Mouse (Mus musculus) forebrain, embryonic 16.5 days (tissue): ENCODE results near the gene Gm5475. TPM values are rescaled to one million over a fixed set of nuclear protein-coding genes. Genes with fewer than 3 reads are reported as not detected.

Experiments
- ATAC-seq: fragments of 200-750 bp; cut with Nextera tagmentation; 2 replicates; pipeline ENCODE4 v1.8.0; 2017; ENCODE audit warnings: mild to moderate bottlenecking, moderate library complexity
- H3K27ac ChIP-seq: fragments of 300-500 bp; sonication (generic); 2 replicates; pipeline ENCODE4 v1.5.1; 2014; ENCODE audit warnings: low read length, control low read depth
- H3K27me3 ChIP-seq: fragments of 300-500 bp; sonication (generic); replicated peaks from 2 replicates; pipeline ENCODE4 v1.6.1; 2014; ENCODE audit warnings: low read length; ENCODE audit not compliant: control insufficient read depth, insufficient read depth
- H3K36me3 ChIP-seq: fragments of 300-500 bp; sonication (generic); 2 replicates; pipeline ENCODE4 v1.6.1; 2014; ENCODE audit not compliant: control insufficient read depth, insufficient read depth
- H3K4me1 ChIP-seq: fragments of 300-500 bp; sonication (generic); replicated peaks from 2 replicates; pipeline ENCODE4 v1.6.1; 2014; ENCODE audit warnings: low read length; ENCODE audit not compliant: control insufficient read depth, insufficient read depth
- H3K4me2 ChIP-seq: fragments of 300-500 bp; sonication (generic); 2 replicates; pipeline ENCODE4 v1.6.1; 2014; ENCODE audit warnings: mild to moderate bottlenecking, low read length, control low read depth
- H3K4me3 ChIP-seq: fragments of 300-500 bp; sonication (generic); replicated peaks from 2 replicates; pipeline ENCODE4 v1.5.1; 2014; ENCODE audit warnings: mild to moderate bottlenecking, low read length, control low read depth
- H3K9ac ChIP-seq: fragments of 300-500 bp; sonication (generic); replicated peaks from 2 replicates; pipeline ENCODE4 v1.6.1; 2014; ENCODE audit warnings: low read depth, low read length, control low read depth
- H3K9me3 ChIP-seq: fragments of 300-500 bp; sonication (generic); 2 replicates; pipeline ENCODE4 v1.6.1; 2016; ENCODE audit warnings: low read length; ENCODE audit not compliant: control insufficient read depth
- WGBS: fragments of 180-500 bp; shearing (Covaris S2); extraction: QIAGEN DNeasy Blood & Tissue Kit; methylation state at CpG from one replicate; pipeline ENCODE4 v1.1.7; 2014; 5-methylcytosine and 5-hydroxymethylcytosine counted together
- polyA plus RNA-seq: library from polyadenylated mRNA; unstranded; fragments of >200 nt; fragmentation: Nextera tagmentation; extraction: Ambion mirVana; gene quantifications from 2 replicates; pipeline ENCODE4 v1.2.1, GENCODE M21; 2015

Gene Gm5475
- polyA plus RNA-seq, 1 experiment from 2014 or later: 0.09 TPM

- no peak for ATAC-seq
- no peaks in the 10 kb centered on the region for H3K36me3 ChIP-seq
- H3K4me1 ChIP-seq: no peaks in the 10 kb centered on the region
- H3K27me3 ChIP-seq: 0 out of 2 replicates have a peak, but pooled peaks cover 2% of the 10 kb centered on the region
- 59% methylated on average over 7 of the region's 7 CpGs for WGBS
- no peak overlapping the region for H3K9ac ChIP-seq
- H3K4me3 ChIP-seq: no peak overlapping the region
- H3K4me2 ChIP-seq: no peak overlapping the region
- H3K27ac ChIP-seq: no peak overlapping the region
- H3K9me3 ChIP-seq: no peaks in the 10 kb centered on the region
Observed at GRCm38 (mm10) chr15:100456356-100456991, 34.5 kb downstream of the Gm5475 start.

- peak; percentile 61; the same call in 1 of the 2 replicates for ATAC-seq
- Histone ChIP-seq H3K4me2 (no peak overlapping the region), H3K9me3 (no peaks in the 10 kb centered on the region)
Observed at GRCm38 (mm10) chr15:100457340-100457739, 35.4 kb downstream of the Gm5475 start.

GRCm38 (mm10) chr15:100458055-100458454 is 36.1 kb downstream of the Gm5475 start:
- ATAC-seq: no peak

More at GRCm38 (mm10) chr15:100457340-100457739, 35.4 kb downstream of the Gm5475 start:
- Histone ChIP-seq H3K4me3 (no peak overlapping the region), H3K36me3 (no peaks in the 10 kb centered on the region), H3K27ac (no peak overlapping the region), H3K27me3 (0 out of 2 replicates have a peak, but pooled peaks cover 2% of the 10 kb centered on the region), H3K9ac (no peak overlapping the region), H3K4me1 (no peaks in the 10 kb centered on the region)
- WGBS: 8% methylated on average over 17 of the region's 17 CpGs

GRCm38 (mm10) chr15:100460942-100461341 is 39.0 kb downstream of the Gm5475 start:
- 13% methylated on average over 12 of the region's 12 CpGs for WGBS
- peak; percentile 57; the same call in 1 of the 2 replicates for ATAC-seq
- Histone ChIP-seq H3K4me2 (no peak overlapping the region), H3K4me3 (no peak overlapping the region), H3K27me3 (0 out of 2 replicates have a peak, but pooled peaks cover 2% of the 10 kb centered on the region), H3K9me3 (no peaks in the 10 kb centered on the region), H3K27ac (no peak overlapping the region), H3K9ac (no peak overlapping the region), H3K4me1 (no peaks in the 10 kb centered on the region), H3K36me3 (no peaks in the 10 kb centered on the region)

More at GRCm38 (mm10) chr15:100458055-100458454, 36.1 kb downstream of the Gm5475 start:
- Histone ChIP-seq H3K27me3 (0 out of 2 replicates have a peak, but pooled peaks cover 2% of the 10 kb centered on the region), H3K9me3 (no peaks in the 10 kb centered on the region), H3K36me3 (no peaks in the 10 kb centered on the region), H3K4me3 (no peak overlapping the region), H3K27ac (no peak overlapping the region), H3K9ac (no peak overlapping the region), H3K4me2 (no peak overlapping the region), H3K4me1 (no peaks in the 10 kb centered on the region)
- 44% methylated on average over 10 of the region's 10 CpGs for WGBS

- Histone ChIP-seq H3K27me3 (0 out of 2 replicates have a peak, but pooled peaks cover 2% of the 10 kb centered on the region), H3K27ac (no peak overlapping the region)
- 69% methylated on average over 9 of the region's 9 CpGs for WGBS
Observed at GRCm38 (mm10) chr15:100461646-100462045, 39.7 kb downstream of the Gm5475 start.

GRCm38 (mm10) chr15:100462086-100462485 is 40.1 kb downstream of the Gm5475 start:
- Histone ChIP-seq H3K4me2 (no peak overlapping the region), H3K27ac (no peak overlapping the region), H3K36me3 (no peaks in the 10 kb centered on the region), H3K4me1 (no peaks in the 10 kb centered on the region), H3K27me3 (0 out of 2 replicates have a peak, but pooled peaks cover 2% of the 10 kb centered on the region), H3K4me3 (no peak overlapping the region), H3K9me3 (no peaks in the 10 kb centered on the region), H3K9ac (no peak overlapping the region)
- ATAC-seq: no peak
- whole genome bisulfite sequencing: 40% methylated on average over 4 of the region's 5 CpGs

More at GRCm38 (mm10) chr15:100461646-100462045, 39.7 kb downstream of the Gm5475 start:
- H3K4me2 ChIP-seq: no peak overlapping the region
- no peak overlapping the region for H3K9ac ChIP-seq
- no peaks in the 10 kb centered on the region for H3K36me3 ChIP-seq
- ATAC-seq: no peak
- no peak overlapping the region for H3K4me3 ChIP-seq
- no peaks in the 10 kb centered on the region for H3K4me1 ChIP-seq
- H3K9me3 ChIP-seq: no peaks in the 10 kb centered on the region

- H3K4me2 ChIP-seq: no peak overlapping the region
- no peak overlapping the region for H3K27ac ChIP-seq
- no peak overlapping the region for H3K4me3 ChIP-seq
- no peaks in the 10 kb centered on the region for H3K9me3 ChIP-seq
- 29% methylated on average over 6 of the region's 6 CpGs for WGBS
- H3K27me3 ChIP-seq: 0 out of 2 replicates have a peak, but pooled peaks cover 2% of the 10 kb centered on the region
- no peak overlapping the region for H3K9ac ChIP-seq
- no peak for ATAC-seq
- H3K4me1 ChIP-seq: peaks cover 12% of the 10 kb centered on the region
- no peaks in the 10 kb centered on the region for H3K36me3 ChIP-seq
Observed at GRCm38 (mm10) chr15:100463712-100464111, 41.8 kb downstream of the Gm5475 start.

- H3K9me3 ChIP-seq: no peaks in the 10 kb centered on the region
- H3K9ac ChIP-seq: no peak overlapping the region
- H3K36me3 ChIP-seq: no peaks in the 10 kb centered on the region
- ATAC-seq: no peak
- no peak overlapping the region for H3K4me2 ChIP-seq
- no peak overlapping the region for H3K27ac ChIP-seq
- peaks cover 21% of the 10 kb centered on the region for H3K4me1 ChIP-seq
- no peaks in the 10 kb centered on the region for H3K27me3 ChIP-seq
- H3K4me3 ChIP-seq: no peak overlapping the region
- 82% methylated on average over 2 of the region's 2 CpGs for WGBS
Observed at GRCm38 (mm10) chr15:100465432-100465831, 43.5 kb downstream of the Gm5475 start.

- Histone ChIP-seq H3K27me3 (no peaks in the 10 kb centered on the region), H3K4me1 (peaks cover 24% of the 10 kb centered on the region), H3K9me3 (no peaks in the 10 kb centered on the region), H3K4me3 (peak overlapping the region; percentile 74), H3K9ac (0 out of 2 replicates have a peak overlapping the region, but pooled peaks have one; percentile 33), H3K27ac (no peak overlapping the region), H3K36me3 (peaks cover 3% of the 10 kb centered on the region; the same call in 1 of the 2 replicates), H3K4me2 (peak overlapping the region; percentile 61)
- ATAC-seq: no peak
- WGBS: 37% methylated on average over 8 of the region's 8 CpGs
Observed at GRCm38 (mm10) chr15:100467738-100468137, 45.8 kb downstream of the Gm5475 start.
